Mouse (Mus musculus) liver, embryonic 14.5 days (tissue): ENCODE data around the gene Ror2.

Source experiments
- CTCF ChIP-seq: IDR thresholded peaks from 2 replicates; pipeline ENCODE4 v1.5.1; 2016; ENCODE audit warnings: antibody characterized with exemption, low read depth, control low read depth
- EP300 ChIP-seq: IDR thresholded peaks from 2 replicates; pipeline ENCODE4 v1.6.1; 2016; ENCODE audit warnings: antibody characterized with exemption, low read depth

DNA sequence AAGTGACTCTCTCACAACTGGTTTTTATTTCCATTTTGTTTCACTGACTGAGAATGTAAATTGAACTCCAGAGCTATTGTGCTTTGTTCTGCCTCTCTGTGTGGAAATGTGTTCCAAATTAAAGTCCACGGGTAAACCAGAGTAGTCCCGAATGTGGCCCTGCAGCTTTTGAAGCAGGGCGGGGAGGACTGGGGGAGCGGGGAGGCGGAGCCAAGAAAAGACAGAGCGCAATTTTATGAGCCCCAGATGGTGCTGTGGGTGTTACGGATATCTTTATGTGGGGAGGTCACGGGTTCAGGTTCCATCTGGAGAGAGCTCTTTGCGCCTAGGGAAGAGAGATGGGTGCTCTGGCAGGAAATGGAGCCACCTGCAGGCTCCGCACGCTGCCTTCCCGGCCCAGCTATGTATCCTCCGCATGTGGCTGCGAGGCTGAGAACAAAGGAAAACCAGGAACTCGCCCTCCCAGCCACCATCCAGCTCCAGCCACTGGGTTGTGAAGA is 23.8 kb upstream of the Ror2 start:
- TF ChIP-seq CTCF = no peak
- TF ChIP-seq EP300 = no peak
